Mouse (Mus musculus) cortical plate, adult 2 months (tissue): ENCODE measurements around the gene Atp6v1f.

Experiments used
- CTCF ChIP-seq: fragments of 200-500 bp; IDR thresholded peaks from 2 replicates; pipeline ENCODE4 v1.5.1; 2011; ENCODE audit warnings: mild to moderate bottlenecking, control low read depth, low read length; ENCODE audit not compliant: insufficient read depth; ENCODE audit errors: extremely low read depth
- POLR2A ChIP-seq: fragments of 200-500 bp; IDR thresholded peaks from 2 replicates; pipeline ENCODE4 v1.6.1; 2011; ENCODE audit warnings: mild to moderate bottlenecking, low read length, control low read depth; ENCODE audit not compliant: insufficient read depth; ENCODE audit errors: extremely low read depth

DNA sequence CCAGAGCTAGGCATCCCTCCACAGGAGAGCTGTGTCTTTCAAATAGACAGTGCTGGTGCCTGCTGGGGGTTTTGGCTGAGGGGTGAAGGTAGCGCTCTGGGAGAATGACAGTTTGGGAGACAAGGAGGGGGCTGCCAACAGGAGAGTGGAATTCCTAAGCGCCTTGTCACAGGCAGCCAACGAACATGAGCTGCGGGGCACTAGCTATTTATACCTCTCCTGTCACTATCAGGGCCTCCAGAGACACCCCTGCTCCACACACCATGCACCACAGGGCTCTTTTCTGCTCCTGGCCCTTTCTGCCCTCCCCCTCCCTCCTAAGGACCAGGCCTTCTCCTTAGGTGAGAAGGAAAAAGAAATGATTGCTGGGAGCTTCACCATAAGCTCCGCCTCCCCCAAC lies 36.0 kb upstream of the Atp6v1f start:
- TF ChIP-seq CTCF (no peak), POLR2A (no peak)
